Mouse (Mus musculus): ENCODE measurements around the gene Elmsan1. TPM values are rescaled to one million over a fixed set of nuclear protein-coding genes. Genes with fewer than 3 reads are reported as not detected.
"Not testable (repeated sequence)": the region's sequence is repeated elsewhere in the genome, so short reads cannot be mapped to it uniquely, and the experiment has no call there.

The Elmsan1 gene
- polyA plus RNA-seq, 1 experiment: 7.4 TPM

DNA sequence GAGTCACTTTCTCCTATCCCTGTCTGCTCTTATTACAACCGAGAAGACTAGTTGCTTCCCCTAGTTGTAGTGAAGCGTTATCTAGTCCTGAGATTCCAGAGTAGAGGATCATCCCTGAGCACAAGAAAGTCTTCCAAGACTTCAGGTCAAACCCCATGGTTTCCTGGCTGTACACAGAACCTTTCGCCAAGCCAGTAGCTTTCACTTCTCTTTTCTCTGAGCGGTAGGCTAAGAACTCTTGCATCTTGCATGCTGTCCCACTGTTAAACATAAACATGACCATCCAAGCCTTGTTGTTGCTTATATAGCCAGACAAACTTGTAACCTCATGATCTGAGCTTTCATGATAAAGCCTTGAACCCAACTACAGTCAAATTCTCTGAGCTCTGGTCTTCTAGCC is 107.9 kb downstream of the Elmsan1 start:
- Histone ChIP-seq H3K27me3 (replicated peaks; ENCODE audit: control insufficient read depth, insufficient read depth, low read length) (no peaks in the 10 kb centered on the region), H3K4me3 (ENCODE audit: insufficient read depth, low read depth, low read length) (no peak overlapping the region), H3K27ac (ENCODE audit: insufficient read depth, low read depth, low read length) (no peak overlapping the region), H3K36me3 (ENCODE audit: control insufficient read depth, insufficient read depth, low read length) (no peaks in the 10 kb centered on the region), H3K4me1 (ENCODE audit: control insufficient read depth, insufficient read depth, low read length) (peaks cover 6% of the 10 kb centered on the region; the same call in 1 of the 2 replicates)
- no peak for DNase-seq
- TF ChIP-seq CTCF (conservative IDR thresholded peaks at IDR 0.05; ENCODE audit: insufficient read depth, insufficient read length, low read depth, low read length) (no peak), POLR2A (IDR thresholded peaks at IDR 0.05; ENCODE audit: low read depth, low read length) (no peak)
- WGBS: 92% methylated on average over 4 of the region's 4 CpGs

DNA sequence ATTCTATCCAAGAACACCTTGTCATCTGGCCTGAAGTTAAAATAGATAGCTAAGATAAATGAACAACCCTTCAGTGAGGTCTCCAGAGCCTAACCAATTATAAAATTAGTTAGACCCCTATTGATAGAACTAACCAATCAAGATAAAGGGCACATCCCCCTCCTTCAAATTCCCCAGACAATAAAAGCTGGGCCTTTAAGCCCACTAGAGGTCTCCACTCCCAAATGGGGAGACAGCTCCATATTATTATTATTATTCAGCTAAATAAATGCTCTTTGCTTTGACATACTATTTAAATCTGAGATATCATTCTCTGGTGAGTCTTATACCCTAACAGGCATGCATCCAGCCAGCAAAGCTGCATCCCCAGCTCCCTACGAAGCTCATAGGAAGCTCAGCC is 108.8 kb downstream of the Elmsan1 start:
- TF ChIP-seq CTCF (conservative IDR thresholded peaks at IDR 0.05; ENCODE audit: insufficient read depth, insufficient read length, low read depth, low read length): no peak
- no peak for TF ChIP-seq POLR2A (IDR thresholded peaks at IDR 0.05; ENCODE audit: low read depth, low read length)
- Histone ChIP-seq H3K36me3 (ENCODE audit: control insufficient read depth, insufficient read depth, low read length) (no peaks in the 10 kb centered on the region), H3K4me1 (ENCODE audit: control insufficient read depth, insufficient read depth, low read length) (peaks cover 2% of the 10 kb centered on the region; the same call in 1 of the 2 replicates), H3K27me3 (replicated peaks; ENCODE audit: control insufficient read depth, insufficient read depth, low read length) (no peaks in the 10 kb centered on the region), H3K27ac (ENCODE audit: insufficient read depth, low read depth, low read length) (no peak overlapping the region), H3K4me3 (ENCODE audit: insufficient read depth, low read depth, low read length) (no peak overlapping the region)
- DNase-seq: no peak
- WGBS: 75% methylated on average over 1 of the region's 1 CpGs

DNA sequence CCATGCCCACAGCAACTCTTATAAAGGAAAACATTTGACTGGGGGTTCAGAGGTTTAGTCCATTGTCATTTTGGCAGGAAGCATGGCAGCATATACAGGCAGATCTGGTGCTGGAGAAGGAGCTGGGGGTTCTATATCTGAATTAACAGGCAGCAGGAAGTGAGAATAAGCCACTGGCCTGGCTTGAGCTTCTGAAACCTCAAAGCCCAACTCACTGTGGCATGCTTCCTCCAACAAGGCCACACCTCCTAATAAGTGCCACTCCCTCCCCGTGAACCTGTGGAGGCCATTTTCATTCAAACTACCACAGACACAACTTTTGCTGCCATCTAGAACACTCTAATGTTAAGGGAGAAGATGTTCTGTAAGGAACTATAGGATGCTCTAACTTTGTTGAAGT is 111.0 kb downstream of the Elmsan1 start:
- 72% methylated on average over 1 of the region's 1 CpGs for WGBS
- DNase-seq: no peak
- Histone ChIP-seq H3K4me3 (ENCODE audit: insufficient read depth, low read depth, low read length) (no peak overlapping the region), H3K27ac (ENCODE audit: insufficient read depth, low read depth, low read length) (no peak overlapping the region), H3K27me3 (replicated peaks; ENCODE audit: control insufficient read depth, insufficient read depth, low read length) (no peaks in the 10 kb centered on the region), H3K4me1 (ENCODE audit: control insufficient read depth, insufficient read depth, low read length) (no peaks in the 10 kb centered on the region), H3K36me3 (ENCODE audit: control insufficient read depth, insufficient read depth, low read length) (no peaks in the 10 kb centered on the region)
- TF ChIP-seq POLR2A (IDR thresholded peaks at IDR 0.05; ENCODE audit: low read depth, low read length) (no peak), CTCF (conservative IDR thresholded peaks at IDR 0.05; ENCODE audit: insufficient read depth, insufficient read length, low read depth, low read length) (no peak)

DNA sequence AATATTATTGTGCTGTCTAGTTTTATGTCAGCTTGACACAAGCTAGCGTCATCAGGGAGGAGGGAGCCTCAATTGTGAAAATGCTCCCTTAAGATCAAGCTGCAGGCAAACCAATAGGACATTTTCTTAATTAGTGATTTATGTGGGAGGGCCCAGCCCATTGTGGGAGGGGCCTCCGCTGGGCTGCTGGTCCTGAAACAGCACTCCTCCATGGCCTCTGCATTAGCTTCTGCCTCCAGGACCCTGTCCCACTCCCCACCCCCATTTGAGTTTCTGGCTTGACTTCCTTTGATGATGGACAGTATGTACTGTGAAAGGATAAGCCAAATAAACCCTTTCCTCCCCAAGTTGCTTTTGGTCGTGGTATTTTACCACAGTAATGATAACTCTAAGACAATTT is 111.7 kb downstream of the Elmsan1 start:
- H3K36me3 ChIP-seq (ENCODE audit: control insufficient read depth, insufficient read depth, low read length): no peaks in the 10 kb centered on the region
- no peak for TF ChIP-seq POLR2A (IDR thresholded peaks at IDR 0.05; ENCODE audit: low read depth, low read length)
- no peak for TF ChIP-seq CTCF (conservative IDR thresholded peaks at IDR 0.05; ENCODE audit: insufficient read depth, insufficient read length, low read depth, low read length)
- no peak for DNase-seq

DNA sequence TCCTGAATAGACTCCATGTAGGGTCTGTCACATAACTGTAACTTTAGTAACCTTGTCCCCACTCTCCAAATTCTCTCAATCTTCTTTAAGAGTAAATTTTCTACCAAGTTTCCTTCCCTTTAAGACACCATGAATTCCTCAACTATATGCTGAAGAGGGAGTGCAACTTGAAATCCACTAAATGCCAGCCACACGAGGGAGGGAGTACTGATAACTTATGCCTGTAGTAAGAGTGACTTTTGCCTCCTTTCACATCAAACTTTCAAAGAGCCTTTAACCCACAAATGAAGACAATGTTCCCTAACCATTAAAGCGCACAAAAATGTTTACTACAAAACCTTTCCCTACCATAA is 117.2 kb downstream of the Elmsan1 start:
- 57% methylated on average over 2 of the region's 2 CpGs for WGBS
- Histone ChIP-seq H3K4me1 (ENCODE audit: control insufficient read depth, insufficient read depth, low read length) (no peaks in the 10 kb centered on the region; the same call in 1 of the 2 replicates), H3K4me3 (ENCODE audit: insufficient read depth, low read depth, low read length) (peak overlapping the region; percentile 45), H3K27me3 (replicated peaks; ENCODE audit: control insufficient read depth, insufficient read depth, low read length) (no peaks in the 10 kb centered on the region), H3K36me3 (ENCODE audit: control insufficient read depth, insufficient read depth, low read length) (no peaks in the 10 kb centered on the region), H3K27ac (ENCODE audit: insufficient read depth, low read depth, low read length) (no peak overlapping the region; the same call in 1 of the 2 replicates)
- TF ChIP-seq POLR2A (IDR thresholded peaks at IDR 0.05; ENCODE audit: low read depth, low read length): no peak
- TF ChIP-seq CTCF (conservative IDR thresholded peaks at IDR 0.05; ENCODE audit: insufficient read depth, insufficient read length, low read depth, low read length): no peak
- DNase-seq: no peak

More for the DNA sequence above, 111.7 kb downstream of the Elmsan1 start:
- Histone ChIP-seq H3K4me3 (ENCODE audit: insufficient read depth, low read depth, low read length) (no peak overlapping the region), H3K27ac (ENCODE audit: insufficient read depth, low read depth, low read length) (no peak overlapping the region), H3K4me1 (ENCODE audit: control insufficient read depth, insufficient read depth, low read length) (no peaks in the 10 kb centered on the region), H3K27me3 (replicated peaks; ENCODE audit: control insufficient read depth, insufficient read depth, low read length) (no peaks in the 10 kb centered on the region)
- 74% methylated on average over 3 of the region's 3 CpGs for WGBS

DNA sequence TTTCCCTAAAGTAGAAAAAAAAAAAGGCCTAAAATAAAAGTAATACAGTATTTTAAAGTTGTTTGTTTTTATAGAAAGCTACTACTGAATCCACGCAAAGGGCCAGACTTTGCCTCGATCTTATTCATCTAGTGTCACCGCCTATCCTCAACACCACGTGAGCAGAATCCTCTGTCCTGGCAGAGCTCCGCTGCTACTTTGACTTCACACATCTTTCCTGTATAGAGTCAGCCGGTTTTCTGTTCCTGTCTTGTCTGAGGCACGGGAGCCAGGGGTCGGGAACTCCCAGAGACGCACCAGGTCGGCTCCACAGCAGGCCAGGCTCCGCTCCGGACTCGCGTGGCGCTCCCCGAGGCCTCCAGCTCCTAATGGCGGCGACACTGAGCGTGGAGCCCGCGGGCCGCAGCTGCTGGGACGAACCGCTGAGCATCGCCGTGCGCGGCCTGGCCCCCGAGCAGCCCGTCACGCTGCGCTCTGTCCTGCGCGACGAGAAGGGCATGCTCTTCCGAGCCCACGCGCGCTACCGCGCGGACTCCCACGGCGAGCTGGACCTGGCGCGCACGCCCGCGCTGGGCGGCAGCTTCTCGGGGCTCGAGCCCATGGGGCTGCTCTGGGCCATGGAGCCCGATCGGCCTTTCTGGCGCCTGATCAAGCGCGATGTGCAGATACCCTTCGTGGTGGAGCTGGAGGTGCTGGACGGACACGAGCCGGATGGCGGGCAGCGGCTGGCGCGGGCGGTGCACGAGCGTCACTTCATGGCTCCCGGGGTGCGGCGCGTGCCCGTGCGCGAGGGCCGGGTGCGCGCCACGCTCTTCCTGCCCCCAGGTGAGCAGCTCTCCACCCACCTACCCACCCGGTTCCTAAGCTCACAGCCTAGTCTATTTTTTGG is 117.8 kb downstream of the Elmsan1 start, which contains the start of gene Acot6:
Gene Acot6, plus strand, starts transcription at position 51 of the 889 bp plus-strand sequence.
- H3K4me3 ChIP-seq (ENCODE audit: insufficient read depth, low read depth, low read length): peak within 1 kb of the TSS; percentile 45
- not testable (repeated sequence) for H3K27me3 ChIP-seq (replicated peaks; ENCODE audit: control insufficient read depth, insufficient read depth, low read length); H3K36me3 ChIP-seq (ENCODE audit: control insufficient read depth, insufficient read depth, low read length); H3K4me1 ChIP-seq (ENCODE audit: control insufficient read depth, insufficient read depth, low read length); H3K27ac ChIP-seq (ENCODE audit: insufficient read depth, low read depth, low read length)
- DNase-seq: peak; percentile 68
- 1% methylated on average over 80 of the region's 80 CpGs for whole genome bisulfite sequencing

DNA sequence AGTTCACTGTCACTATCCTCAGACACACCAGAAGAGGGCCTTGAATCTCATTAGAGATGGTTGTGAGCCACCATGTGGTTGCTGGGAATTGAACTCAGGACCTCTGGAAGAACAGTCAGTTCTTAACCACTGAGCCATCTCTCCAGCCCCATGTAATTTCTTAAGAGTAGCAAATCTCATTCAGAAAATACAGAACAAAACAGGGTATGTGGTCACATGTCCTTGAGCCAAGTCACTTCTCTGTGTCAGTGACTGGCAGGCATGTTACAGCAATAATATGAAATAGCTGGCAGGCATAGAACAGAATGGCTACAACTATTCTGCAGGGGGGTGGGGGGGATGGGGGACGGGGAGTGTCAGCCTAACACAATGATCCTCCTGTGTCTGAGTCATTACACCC is 118.6 kb downstream of the Elmsan1 start:
- no peak for DNase-seq
- 42% methylated on average over 1 of the region's 1 CpGs for WGBS
- no peak overlapping the region for H3K27ac ChIP-seq (ENCODE audit: insufficient read depth, low read depth, low read length)
- H3K4me1 ChIP-seq (ENCODE audit: control insufficient read depth, insufficient read depth, low read length): no peaks in the 10 kb centered on the region; the same call in 1 of the 2 replicates
- TF ChIP-seq POLR2A (IDR thresholded peaks at IDR 0.05; ENCODE audit: low read depth, low read length) (no peak), CTCF (conservative IDR thresholded peaks at IDR 0.05; ENCODE audit: insufficient read depth, insufficient read length, low read depth, low read length) (no peak)
- H3K27me3 ChIP-seq (replicated peaks; ENCODE audit: control insufficient read depth, insufficient read depth, low read length): no peaks in the 10 kb centered on the region
- no peaks in the 10 kb centered on the region for H3K36me3 ChIP-seq (ENCODE audit: control insufficient read depth, insufficient read depth, low read length)
- no peak overlapping the region for H3K4me3 ChIP-seq (ENCODE audit: insufficient read depth, low read depth, low read length)

All from kidney, adult 2 months (tissue).